Mouse (Mus musculus): Measurements from ENCODE around the gene Gm13199.

- TF ChIP-seq POLR2A (IDR thresholded peaks at IDR 0.05; ENCODE audit: borderline replicate concordance, extremely low read depth, low read depth, low read length) (no peak), CTCF (IDR thresholded peaks at IDR 0.05; ENCODE audit: insufficient read depth, low read length) (no peak; the same call in 1 of the 2 replicates)
Observed at GRCm38 (mm10) chr2:5824213-5824612, 38.5 kb downstream of the Gm13199 start.

Data from lung, adult 2 months (tissue).